Mouse (Mus musculus) intestine, embryonic 14.5 days (tissue): ENCODE measurements around the gene Gbe1. TPM values are rescaled to one million over a fixed set of nuclear protein-coding genes. Genes with fewer than 3 reads are reported as not detected.

ENCODE experiments used
- ATAC-seq: fragments of 200-750 bp; cut with Nextera tagmentation; replicated peaks from 2 replicates; pipeline ENCODE4 v1.8.0; 2017; ENCODE audit warnings: low read depth, moderate number of reproducible peaks, moderate TSS enrichment, moderate library complexity; ENCODE audit not compliant: low FRiP score, low TSS enrichment
- DNase-seq: peaks from one replicate; pipeline ENCODE4 v3.0.0-alpha.2; 2018; ENCODE audit warnings: low spot score
- H3K27ac ChIP-seq: fragments of 300-500 bp; sonication (generic); 2 replicates; pipeline ENCODE4 v1.5.1; 2014; ENCODE audit warnings: low read depth, mild to moderate bottlenecking, control low read depth
- H3K27me3 ChIP-seq: fragments of 300-500 bp; sonication (generic); replicated peaks from 2 replicates; pipeline ENCODE4 v1.6.1; 2014; ENCODE audit warnings: low read length, control low read depth; ENCODE audit not compliant: control insufficient read depth, insufficient read depth
- H3K36me3 ChIP-seq: fragments of 300-500 bp; sonication (generic); 2 replicates; pipeline ENCODE4 v1.6.1; 2014; ENCODE audit warnings: low read length, control low read depth; ENCODE audit not compliant: control insufficient read depth, insufficient read depth
- H3K4me1 ChIP-seq: fragments of 300-500 bp; sonication (generic); replicated peaks from 2 replicates; pipeline ENCODE4 v1.6.1; 2014; ENCODE audit warnings: low read length, control low read depth, mixed read lengths; ENCODE audit not compliant: control insufficient read depth, insufficient read depth
- H3K4me2 ChIP-seq: fragments of 300-500 bp; sonication (generic); 2 replicates; pipeline ENCODE4 v1.6.1; 2014; ENCODE audit warnings: low read length
- H3K4me3 ChIP-seq: fragments of 300-500 bp; sonication (generic); 2 replicates; pipeline ENCODE4 v1.5.1; 2014; ENCODE audit warnings: low read depth, low read length, control low read depth, mixed read lengths
- H3K9ac ChIP-seq: fragments of 300-500 bp; sonication (generic); 2 replicates; pipeline ENCODE4 v1.6.1; 2014; ENCODE audit warnings: mild to moderate bottlenecking, low read length
- H3K9me3 ChIP-seq: fragments of 300-500 bp; sonication (generic); 2 replicates; pipeline ENCODE4 v1.6.1; 2016; ENCODE audit warnings: low read length, control low read depth; ENCODE audit not compliant: control insufficient read depth
- WGBS: fragments of 180-500 bp; shearing (Covaris S2); extraction: QIAGEN DNeasy Blood & Tissue Kit; methylation state at CpG from one replicate; pipeline ENCODE4 v1.1.7; 2014; 5-methylcytosine and 5-hydroxymethylcytosine counted together
- polyA plus RNA-seq: library from polyadenylated mRNA; unstranded; fragments of >200 nt; fragmentation: Nextera tagmentation; extraction: Ambion mirVana; gene quantifications from 2 replicates; pipeline ENCODE4 v1.2.1, GENCODE M21; 2014

Gbe1 gene
- polyA plus RNA-seq, 1 experiment from 2014 or later = 22.9 TPM

- Histone ChIP-seq H3K9me3 (no peaks in the 10 kb centered on the region), H3K27ac (no peak overlapping the region), H3K4me3 (no peak overlapping the region), H3K4me2 (no peak overlapping the region), H3K9ac (no peak overlapping the region), H3K27me3 (no peaks in the 10 kb centered on the region), H3K4me1 (no peaks in the 10 kb centered on the region), H3K36me3 (no peaks in the 10 kb centered on the region)
- no peak for ATAC-seq
- no peak for DNase-seq
- WGBS = 81% methylated on average over 8 of the region's 8 CpGs
These were observed 248.8 kb downstream of the Gbe1 start for GRCm38 (mm10) chr16:70562574-70562973.

GRCm38 (mm10) chr16:70563456-70563855 is 249.7 kb downstream of the Gbe1 start:
- H3K4me2 ChIP-seq = no peak overlapping the region
- no peaks in the 10 kb centered on the region for H3K9me3 ChIP-seq
- H3K36me3 ChIP-seq = no peaks in the 10 kb centered on the region
- no peak overlapping the region for H3K27ac ChIP-seq
- H3K9ac ChIP-seq = no peak overlapping the region
- ATAC-seq (no peak), DNase-seq (no peak)
- H3K4me3 ChIP-seq = no peak overlapping the region
- no peaks in the 10 kb centered on the region for H3K4me1 ChIP-seq
- H3K27me3 ChIP-seq = no peaks in the 10 kb centered on the region
- 59% methylated on average over 5 of the region's 5 CpGs for WGBS

GRCm38 (mm10) chr16:70568341-70569265 is 254.9 kb downstream of the Gbe1 start:
- no peaks in the 10 kb centered on the region for H3K36me3 ChIP-seq
- WGBS = 59% methylated on average over 23 of the region's 23 CpGs
- no peak overlapping the region for H3K9ac ChIP-seq
- H3K4me2 ChIP-seq = no peak overlapping the region
- H3K9me3 ChIP-seq = no peaks in the 10 kb centered on the region
- H3K4me1 ChIP-seq = no peaks in the 10 kb centered on the region
- DNase-seq = no peak
- no peak overlapping the region for H3K4me3 ChIP-seq
- no peak overlapping the region for H3K27ac ChIP-seq
- H3K27me3 ChIP-seq = no peaks in the 10 kb centered on the region
- 0 out of 2 replicates have a peak, but pooled peaks have one; percentile 32 for ATAC-seq

- H3K4me3 ChIP-seq = no peak overlapping the region
- no peaks in the 10 kb centered on the region for H3K4me1 ChIP-seq
- H3K36me3 ChIP-seq = no peaks in the 10 kb centered on the region
- no peak overlapping the region for H3K4me2 ChIP-seq
- no peaks in the 10 kb centered on the region for H3K9me3 ChIP-seq
- no peak for ATAC-seq
- no peak overlapping the region for H3K9ac ChIP-seq
- 67% methylated on average over 7 of the region's 7 CpGs for WGBS
- DNase-seq = no peak
- H3K27ac ChIP-seq = no peak overlapping the region
- H3K27me3 ChIP-seq = no peaks in the 10 kb centered on the region
These were observed 272.2 kb downstream of the Gbe1 start for GRCm38 (mm10) chr16:70585964-70586363.

- no peak overlapping the region for H3K9ac ChIP-seq
- 87% methylated on average over 3 of the region's 3 CpGs for WGBS
- no peak overlapping the region for H3K27ac ChIP-seq
- H3K4me3 ChIP-seq = no peak overlapping the region
- no peaks in the 10 kb centered on the region for H3K4me1 ChIP-seq
- H3K9me3 ChIP-seq = no peaks in the 10 kb centered on the region
- no peak overlapping the region for H3K4me2 ChIP-seq
- H3K27me3 ChIP-seq = no peaks in the 10 kb centered on the region
- no peak for DNase-seq
- no peaks in the 10 kb centered on the region for H3K36me3 ChIP-seq
- ATAC-seq = no peak
These were observed 288.6 kb downstream of the Gbe1 start for GRCm38 (mm10) chr16:70602326-70602725.

GRCm38 (mm10) chr16:70608358-70608757 is 294.6 kb downstream of the Gbe1 start:
- Histone ChIP-seq H3K9me3 (no peaks in the 10 kb centered on the region), H3K4me2 (no peak overlapping the region), H3K4me1 (no peaks in the 10 kb centered on the region), H3K36me3 (no peaks in the 10 kb centered on the region), H3K4me3 (no peak overlapping the region), H3K27me3 (no peaks in the 10 kb centered on the region), H3K9ac (no peak overlapping the region), H3K27ac (no peak overlapping the region)
- DNase-seq = no peak
- WGBS = 71% methylated on average over 2 of the region's 2 CpGs
- ATAC-seq = no peak

GRCm38 (mm10) chr16:70617691-70618090 is 303.9 kb downstream of the Gbe1 start:
- WGBS = 84% methylated on average over 1 of the region's 1 CpGs

GRCm38 (mm10) chr16:70618168-70618567 is 304.4 kb downstream of the Gbe1 start:
- WGBS = 81% methylated on average over 3 of the region's 3 CpGs
- Histone ChIP-seq H3K27ac (no peak overlapping the region), H3K4me1 (no peaks in the 10 kb centered on the region), H3K27me3 (no peaks in the 10 kb centered on the region), H3K4me2 (no peak overlapping the region), H3K9me3 (no peaks in the 10 kb centered on the region), H3K9ac (no peak overlapping the region), H3K36me3 (no peaks in the 10 kb centered on the region), H3K4me3 (no peak overlapping the region)
- DNase-seq (no peak), ATAC-seq (no peak)

More at GRCm38 (mm10) chr16:70617691-70618090, 303.9 kb downstream of the Gbe1 start:
- ATAC-seq (no peak), DNase-seq (no peak)
- Histone ChIP-seq H3K27me3 (no peaks in the 10 kb centered on the region), H3K9ac (no peak overlapping the region), H3K4me2 (no peak overlapping the region), H3K4me1 (no peaks in the 10 kb centered on the region), H3K4me3 (no peak overlapping the region), H3K36me3 (no peaks in the 10 kb centered on the region), H3K9me3 (no peaks in the 10 kb centered on the region), H3K27ac (no peak overlapping the region)
